Mouse (Mus musculus) lung, embryonic 14.5 days (tissue): ENCODE measurements at regions not wholly inside any gene's neighbourhood (a gene's known extent, or its start where the extent isn't known, plus 50 kb on each side); places are given as distances from the start of the nearest gene placed in this dataset.

Source experiments
- ATAC-seq: fragments of 200-750 bp; cut with Nextera tagmentation; 2 replicates; pipeline ENCODE4 v1.8.0; 2017; ENCODE audit warnings: mild to moderate bottlenecking, moderate TSS enrichment, moderate library complexity; ENCODE audit not compliant: insufficient read depth
- DNase-seq: peaks from one replicate; pipeline ENCODE4 v3.0.0-alpha.2; 2015
- H3K27ac ChIP-seq: fragments of 300-500 bp; sonication (generic); 2 replicates; pipeline ENCODE4 v1.5.1; 2014; ENCODE audit warnings: low read depth, mild to moderate bottlenecking, moderate library complexity
- H3K27me3 ChIP-seq: fragments of 300-500 bp; sonication (generic); 2 replicates; pipeline ENCODE4 v1.6.1; 2014; ENCODE audit warnings: low read length, control low read depth; ENCODE audit not compliant: insufficient read depth
- H3K36me3 ChIP-seq: fragments of 300-500 bp; sonication (generic); 2 replicates; pipeline ENCODE4 v1.6.1; 2014; ENCODE audit warnings: control low read depth; ENCODE audit not compliant: insufficient read depth
- H3K4me1 ChIP-seq: fragments of 300-500 bp; sonication (generic); 2 replicates; pipeline ENCODE4 v1.6.1; 2014; ENCODE audit warnings: antibody characterized with exemption, control low read depth; ENCODE audit not compliant: insufficient read depth
- H3K4me2 ChIP-seq: fragments of 300-500 bp; sonication (generic); 2 replicates; pipeline ENCODE4 v1.6.1; 2014; ENCODE audit warnings: mild to moderate bottlenecking
- H3K4me3 ChIP-seq: fragments of 300-500 bp; sonication (generic); 2 replicates; pipeline ENCODE4 v1.5.1; 2014; ENCODE audit warnings: low read depth, low read length
- H3K9ac ChIP-seq: fragments of 300-500 bp; sonication (generic); 2 replicates; pipeline ENCODE4 v1.6.1; 2014
- H3K9me3 ChIP-seq: fragments of 300-500 bp; sonication (generic); 2 replicates; pipeline ENCODE4 v1.6.1; 2016; ENCODE audit warnings: low read depth, low read length, control low read depth
- CTCF ChIP-seq: IDR thresholded peaks from 2 replicates; pipeline ENCODE4 v1.5.1; 2016; ENCODE audit warnings: antibody characterized with exemption, low read depth
- WGBS: fragments of 180-500 bp; shearing (Covaris S2); extraction: QIAGEN DNeasy Blood & Tissue Kit; methylation state at CpG from one replicate; pipeline ENCODE4 v1.1.7; 2014; 5-methylcytosine and 5-hydroxymethylcytosine counted together

- no peak overlapping the region for H3K4me2 ChIP-seq
- ATAC-seq (no peak), DNase-seq (no peak)
- H3K9me3 ChIP-seq = no peaks in the 10 kb centered on the region
- no peak for TF ChIP-seq CTCF
- H3K4me3 ChIP-seq = no peak overlapping the region
- H3K27me3 ChIP-seq = no peaks in the 10 kb centered on the region
- no peaks in the 10 kb centered on the region for H3K36me3 ChIP-seq
- H3K9ac ChIP-seq = no peak overlapping the region
- H3K27ac ChIP-seq = no peak overlapping the region
- H3K4me1 ChIP-seq = no peaks in the 10 kb centered on the region
- WGBS = 59% methylated on average over 4 of the region's 4 CpGs
These were observed 387.4 kb upstream of the Clint1 start for GRCm38 (mm10) chr11:45464501-45464900.

- DNase-seq = no peak
- H3K27me3 ChIP-seq = no peaks in the 10 kb centered on the region
These were observed 385.5 kb upstream of the Clint1 start for GRCm38 (mm10) chr11:45466350-45466749.

DNA sequence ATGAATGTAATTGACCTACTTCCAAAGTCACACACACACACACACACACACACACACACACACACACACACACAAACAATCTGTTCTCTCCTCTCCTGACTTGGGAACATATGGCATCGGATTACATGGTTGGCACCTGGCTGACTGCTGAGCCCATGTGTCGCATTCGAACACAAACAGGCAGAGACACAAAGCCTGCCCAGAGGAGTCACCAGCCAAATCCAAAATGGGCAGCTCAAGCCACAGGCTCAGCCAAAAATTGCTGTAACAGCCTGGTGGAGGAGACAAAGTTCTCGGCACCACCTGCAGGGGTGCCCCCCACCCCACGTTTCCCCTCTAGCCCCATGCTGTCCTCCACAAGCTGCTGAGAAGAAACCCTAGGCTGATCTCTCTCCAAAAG, 379.7 kb upstream of the Clint1 start:
- Histone ChIP-seq H3K4me2 (no peak overlapping the region), H3K9ac (no peak overlapping the region), H3K36me3 (no peaks in the 10 kb centered on the region), H3K4me3 (no peak overlapping the region), H3K27me3 (no peaks in the 10 kb centered on the region), H3K9me3 (no peaks in the 10 kb centered on the region), H3K4me1 (no peaks in the 10 kb centered on the region), H3K27ac (no peak overlapping the region)
- DNase-seq (no peak), ATAC-seq (no peak)
- no peak for TF ChIP-seq CTCF
- WGBS = 59% methylated on average over 5 of the region's 5 CpGs

More at GRCm38 (mm10) chr11:45466350-45466749, 385.5 kb upstream of the Clint1 start:
- H3K9ac ChIP-seq = no peak overlapping the region
- no peaks in the 10 kb centered on the region for H3K9me3 ChIP-seq
- no peak for ATAC-seq
- H3K36me3 ChIP-seq = no peaks in the 10 kb centered on the region
- no peak overlapping the region for H3K4me3 ChIP-seq
- H3K27ac ChIP-seq = no peak overlapping the region
- TF ChIP-seq CTCF = no peak
- H3K4me1 ChIP-seq = no peaks in the 10 kb centered on the region
- no peak overlapping the region for H3K4me2 ChIP-seq
- WGBS = 66% methylated on average over 3 of the region's 3 CpGs

DNA sequence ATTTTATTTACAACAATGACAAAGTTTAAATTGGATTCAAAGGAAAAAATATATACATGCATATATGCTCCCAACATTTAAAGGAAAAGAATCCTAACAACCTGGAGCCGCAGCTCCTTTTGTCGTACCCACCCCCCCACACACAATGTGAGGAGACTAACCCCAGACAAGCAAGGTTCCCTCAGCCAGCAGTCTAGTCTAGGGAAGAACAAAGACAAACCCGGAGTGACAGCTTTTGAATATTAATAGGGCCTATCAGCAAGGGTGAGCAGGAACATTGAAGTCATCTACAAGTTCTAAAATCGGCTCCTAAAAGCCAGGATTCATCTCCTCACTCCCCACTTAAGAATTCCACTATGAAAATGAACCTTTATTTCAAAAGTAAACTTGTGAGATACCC, 374.9 kb upstream of the Clint1 start:
- DNase-seq (no peak), ATAC-seq (no peak)
- WGBS = 70% methylated on average over 4 of the region's 4 CpGs
- Histone ChIP-seq H3K4me3 (no peak overlapping the region), H3K27ac (no peak overlapping the region), H3K36me3 (no peaks in the 10 kb centered on the region), H3K4me2 (no peak overlapping the region), H3K9me3 (no peaks in the 10 kb centered on the region), H3K27me3 (no peaks in the 10 kb centered on the region), H3K9ac (no peak overlapping the region), H3K4me1 (no peaks in the 10 kb centered on the region)
- TF ChIP-seq CTCF = no peak

DNA sequence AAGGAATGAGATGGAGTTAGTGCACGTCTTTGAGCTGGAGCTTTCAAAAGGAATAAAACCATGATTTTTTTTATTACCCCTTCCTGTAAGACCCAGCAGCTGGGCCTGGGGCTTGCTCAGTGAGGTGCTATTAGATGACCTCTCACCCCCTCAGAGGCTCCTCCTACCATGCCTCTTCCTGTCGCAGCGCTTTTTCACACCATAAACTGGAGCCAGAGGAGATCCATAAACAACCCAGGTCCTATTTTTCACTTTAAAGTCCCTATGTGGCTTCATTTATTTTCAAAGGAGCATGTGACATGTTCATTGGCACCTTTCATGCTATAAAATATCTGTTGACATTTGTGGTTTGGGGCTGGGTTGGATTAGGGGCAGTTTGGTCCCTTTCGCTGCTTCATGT, 365.9 kb upstream of the Clint1 start:
- WGBS = 78% methylated on average over 4 of the region's 4 CpGs
- no peak for TF ChIP-seq CTCF
- Histone ChIP-seq H3K4me3 (no peak overlapping the region), H3K27ac (no peak overlapping the region), H3K27me3 (no peaks in the 10 kb centered on the region), H3K4me2 (no peak overlapping the region), H3K9ac (no peak overlapping the region), H3K4me1 (no peaks in the 10 kb centered on the region), H3K9me3 (no peaks in the 10 kb centered on the region), H3K36me3 (no peaks in the 10 kb centered on the region)
- DNase-seq = no peak
- no peak for ATAC-seq

DNA sequence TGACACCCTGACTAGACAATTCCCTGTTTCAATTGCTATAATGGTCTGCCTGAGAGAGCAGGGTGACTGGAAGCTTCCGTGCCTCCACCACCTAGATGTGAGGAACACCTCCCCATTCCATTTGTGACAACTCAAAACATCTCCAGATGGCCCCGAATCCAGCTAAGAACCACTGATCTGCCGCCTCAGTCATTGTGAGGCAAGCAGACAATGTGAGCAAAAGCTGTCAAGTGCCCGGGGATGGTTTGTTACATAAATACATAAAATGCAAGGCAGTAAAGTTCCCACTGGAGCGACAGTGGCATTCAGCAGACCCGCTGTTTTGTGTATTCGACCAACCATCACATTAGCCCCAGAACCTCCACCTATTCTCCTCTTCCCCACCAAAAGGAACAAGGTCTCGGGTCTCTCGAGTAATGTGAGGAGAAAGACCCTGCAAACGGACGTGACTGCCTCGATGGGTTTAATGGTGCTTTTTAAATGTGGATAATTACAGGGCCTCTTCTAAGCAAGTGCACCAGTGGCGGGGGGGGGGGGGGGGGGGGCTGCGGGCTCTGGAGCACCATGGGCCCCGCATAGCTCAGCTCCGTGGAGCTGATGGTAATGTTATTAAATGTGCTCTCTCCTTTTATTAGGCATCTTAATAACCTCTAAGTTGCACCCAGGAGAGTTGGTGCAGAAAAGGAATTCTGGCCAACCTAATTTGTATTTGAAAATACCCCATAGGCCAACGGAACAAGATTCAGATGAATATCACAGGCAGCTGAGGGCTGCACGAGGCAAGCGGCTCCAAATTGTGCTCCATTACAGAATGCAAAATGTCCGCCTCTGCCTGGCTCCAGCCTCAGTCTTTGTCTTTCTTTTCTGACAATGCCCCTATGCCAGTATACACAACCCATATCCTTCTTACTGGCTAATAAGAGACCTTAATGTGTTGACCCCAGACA, 360.6 kb upstream of the Clint1 start:
- TF ChIP-seq CTCF = no peak
- no peak overlapping the region for H3K9ac ChIP-seq
- no peaks in the 10 kb centered on the region for H3K27me3 ChIP-seq
- no peak overlapping the region for H3K4me2 ChIP-seq
- DNase-seq (no peak), ATAC-seq (no peak)
- no peaks in the 10 kb centered on the region for H3K36me3 ChIP-seq
- no peaks in the 10 kb centered on the region for H3K9me3 ChIP-seq
- H3K4me1 ChIP-seq = no peaks in the 10 kb centered on the region
- no peak overlapping the region for H3K27ac ChIP-seq
- 76% methylated on average over 18 of the region's 20 CpGs for WGBS
- H3K4me3 ChIP-seq = no peak overlapping the region

DNA sequence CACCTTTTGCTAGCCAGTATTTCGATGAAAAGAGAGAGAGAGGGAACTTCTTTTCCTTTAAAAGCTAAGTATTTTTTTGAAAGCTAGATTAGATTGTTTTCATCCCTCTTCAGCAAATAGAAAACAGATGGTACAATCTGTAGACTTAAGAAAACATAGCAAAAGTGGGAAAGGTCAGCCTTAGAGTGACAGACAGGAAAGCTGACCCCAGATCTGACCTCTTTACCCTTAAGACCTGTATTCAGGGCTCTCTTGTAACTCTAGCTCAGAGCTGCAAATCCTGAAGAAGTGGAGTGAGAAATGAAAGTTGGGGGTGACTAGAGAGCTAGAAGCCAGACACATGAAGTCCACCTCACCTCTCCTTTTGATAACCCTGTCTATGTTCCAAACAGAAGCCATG, 356.6 kb upstream of the Clint1 start:
- no peak for DNase-seq
- no peaks in the 10 kb centered on the region for H3K9me3 ChIP-seq
- H3K27me3 ChIP-seq = no peaks in the 10 kb centered on the region
- H3K4me1 ChIP-seq = no peaks in the 10 kb centered on the region
- no peak overlapping the region for H3K9ac ChIP-seq
- H3K4me2 ChIP-seq = no peak overlapping the region
- H3K4me3 ChIP-seq = no peak overlapping the region
- no peak overlapping the region for H3K27ac ChIP-seq
- WGBS = 28% methylated on average over 1 of the region's 1 CpGs
- no peak for TF ChIP-seq CTCF
- ATAC-seq = no peak
- H3K36me3 ChIP-seq = no peaks in the 10 kb centered on the region
